Mouse (Mus musculus) liver, adult 2 months (tissue): Measurements from ENCODE around the gene Ndufa3.

ENCODE experiments used
- CTCF ChIP-seq: fragments of 200-500 bp; IDR thresholded peaks from 2 replicates; pipeline ENCODE4 v1.5.1; 2011; ENCODE audit warnings: low read depth, low read length, control low read depth
- POLR2A ChIP-seq: fragments of 200-500 bp; IDR thresholded peaks from 2 replicates; pipeline ENCODE4 v1.6.1; 2011; ENCODE audit warnings: low read length, control low read depth; ENCODE audit not compliant: insufficient read depth; ENCODE audit errors: extremely low read depth

DNA sequence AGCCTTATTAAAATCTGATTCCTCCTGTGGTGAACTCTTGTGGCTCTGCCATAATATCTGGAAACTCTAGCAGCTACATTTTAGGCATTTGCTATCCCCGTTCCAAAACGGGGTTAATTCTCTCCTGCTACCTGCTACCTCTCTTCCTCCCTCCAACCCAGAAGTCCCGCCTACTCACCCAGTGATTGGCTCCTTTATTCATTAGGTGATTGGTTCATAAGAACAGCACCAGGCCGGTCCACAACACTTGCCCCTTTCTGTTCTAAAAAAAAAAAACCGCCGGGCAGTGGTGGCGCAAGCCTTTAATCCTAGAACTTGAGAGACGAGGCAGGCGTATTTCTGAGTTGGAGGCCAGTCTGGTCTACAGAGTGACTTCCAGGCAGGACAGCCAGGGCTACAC lies 22.0 kb upstream of the Ndufa3 start:
- no peak for TF ChIP-seq CTCF
- TF ChIP-seq POLR2A: no peak
